Mouse (Mus musculus) midbrain, embryonic 11.5 days (tissue): ENCODE data around the gene Pphln1. TPM values are rescaled to one million over a fixed set of nuclear protein-coding genes. Genes with fewer than 3 reads are reported as not detected.

Experiments
- ATAC-seq: fragments of 200-750 bp; cut with Nextera tagmentation; 2 replicates; pipeline ENCODE4 v1.8.0; 2017; ENCODE audit warnings: moderate TSS enrichment, moderate library complexity; ENCODE audit not compliant: low FRiP score
- DNase-seq: peaks from one replicate; pipeline ENCODE4 v3.0.0; 2015; ENCODE audit warnings: low spot score; ENCODE audit errors: missing footprints
- H3K27ac ChIP-seq: fragments of 300-500 bp; sonication (generic); 2 replicates; pipeline ENCODE4 v1.5.1; 2014; ENCODE audit warnings: low read depth, low read length
- H3K27me3 ChIP-seq: fragments of 300-500 bp; sonication (generic); 2 replicates; pipeline ENCODE4 v1.6.1; 2014; ENCODE audit warnings: mild to moderate bottlenecking, low read length, moderate library complexity, mixed read lengths; ENCODE audit not compliant: control insufficient read depth, insufficient read depth
- H3K36me3 ChIP-seq: fragments of 300-500 bp; sonication (generic); 2 replicates; pipeline ENCODE4 v1.6.1; 2014; ENCODE audit warnings: mild to moderate bottlenecking, low read length, moderate library complexity, mixed read lengths; ENCODE audit not compliant: control insufficient read depth, insufficient read depth
- H3K4me1 ChIP-seq: fragments of 300-500 bp; sonication (generic); 2 replicates; pipeline ENCODE4 v1.6.1; 2014; ENCODE audit warnings: low read length; ENCODE audit not compliant: control insufficient read depth, insufficient read depth
- H3K4me2 ChIP-seq: fragments of 300-500 bp; sonication (generic); 2 replicates; pipeline ENCODE4 v1.6.1; 2014; ENCODE audit warnings: mild to moderate bottlenecking, moderate library complexity
- H3K4me3 ChIP-seq: fragments of 300-500 bp; sonication (generic); 2 replicates; pipeline ENCODE4 v1.5.1; 2014; ENCODE audit warnings: low read depth, low read length
- H3K9ac ChIP-seq: fragments of 300-500 bp; sonication (generic); 2 replicates; pipeline ENCODE4 v1.6.1; 2014; ENCODE audit warnings: low read length
- H3K9me3 ChIP-seq: fragments of 300-500 bp; sonication (generic); 2 replicates; pipeline ENCODE4 v1.6.1; 2016; ENCODE audit warnings: low read length; ENCODE audit not compliant: control insufficient read depth
- WGBS: fragments of 180-500 bp; shearing (Covaris S2); extraction: QIAGEN DNeasy Blood & Tissue Kit; methylation state at CpG from one replicate; pipeline ENCODE4 v1.1.7; 2014; 5-methylcytosine and 5-hydroxymethylcytosine counted together
- polyA plus RNA-seq: library from polyadenylated mRNA; unstranded; fragments of >200 nt; fragmentation: Nextera tagmentation; extraction: Ambion mirVana; gene quantifications from 2 replicates; pipeline ENCODE4 v1.2.1, GENCODE M21; 2014

The Pphln1 gene
- polyA plus RNA-seq, 1 experiment from 2014 or later, result 62.5 TPM

DNA sequence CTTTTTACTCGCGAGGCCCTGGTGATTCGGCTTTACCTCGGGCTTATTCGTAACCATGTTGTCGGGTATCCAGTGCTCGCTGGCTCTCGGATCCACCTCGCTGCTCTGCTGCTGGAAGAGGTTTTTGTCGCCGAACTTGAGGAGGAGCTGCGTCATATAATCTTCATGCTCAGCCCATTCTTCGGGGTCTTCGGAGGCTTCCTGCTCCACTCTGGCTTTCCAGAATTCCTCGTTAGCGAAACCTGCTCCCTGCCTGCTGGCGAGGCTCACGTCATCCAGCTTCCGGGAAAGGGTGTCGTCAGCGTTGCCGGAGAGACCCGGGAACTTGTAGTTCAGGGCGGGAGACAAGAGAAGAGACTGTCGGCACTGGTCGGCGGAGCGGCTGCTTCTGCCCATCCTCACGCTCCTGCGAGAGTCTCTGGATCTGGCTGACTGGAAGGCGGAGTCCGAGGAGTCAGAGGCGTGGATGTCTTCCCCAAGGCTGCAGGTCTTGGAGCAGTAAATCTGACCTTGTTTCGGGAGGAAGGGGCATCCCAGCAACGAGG, 105.1 kb downstream of the Pphln1 start:
- WGBS, result 94% methylated on average over 35 of the region's 35 CpGs
- no peaks in the 10 kb centered on the region for H3K27me3 ChIP-seq
- H3K9me3 ChIP-seq, result no peaks in the 10 kb centered on the region
- H3K27ac ChIP-seq, result no peak overlapping the region
- 0 out of 2 replicates have a peak, but pooled peaks cover 2% of the 10 kb centered on the region for H3K36me3 ChIP-seq
- H3K4me1 ChIP-seq, result no peaks in the 10 kb centered on the region
- no peak for ATAC-seq
- H3K9ac ChIP-seq, result no peak overlapping the region
- H3K4me2 ChIP-seq, result no peak overlapping the region
- no peak for DNase-seq
- H3K4me3 ChIP-seq, result no peak overlapping the region

- Histone ChIP-seq H3K36me3 (0 out of 2 replicates have a peak, but pooled peaks cover 2% of the 10 kb centered on the region), H3K27me3 (no peaks in the 10 kb centered on the region), H3K4me1 (no peaks in the 10 kb centered on the region), H3K27ac (no peak overlapping the region), H3K9ac (no peak overlapping the region), H3K9me3 (no peaks in the 10 kb centered on the region), H3K4me3 (no peak overlapping the region), H3K4me2 (no peak overlapping the region)
- ATAC-seq (no peak), DNase-seq (no peak)
- WGBS, result 94% methylated on average over 17 of the region's 17 CpGs
These were observed 106.7 kb downstream of the Pphln1 start for GRCm38 (mm10) chr15:93504808-93505207.

GRCm38 (mm10) chr15:93510690-93511336, 112.7 kb downstream of the Pphln1 start:
- Histone ChIP-seq H3K27ac (no peak overlapping the region), H3K27me3 (peaks cover 6% of the 10 kb centered on the region), H3K9ac (no peak overlapping the region), H3K9me3 (no peaks in the 10 kb centered on the region), H3K4me3 (no peak overlapping the region), H3K4me2 (no peak overlapping the region), H3K4me1 (no peaks in the 10 kb centered on the region), H3K36me3 (no peaks in the 10 kb centered on the region)
- 30% methylated on average over 12 of the region's 12 CpGs for WGBS
- no peak for DNase-seq
- ATAC-seq, result 0 out of 2 replicates have a peak, but pooled peaks have one; percentile 42

DNA sequence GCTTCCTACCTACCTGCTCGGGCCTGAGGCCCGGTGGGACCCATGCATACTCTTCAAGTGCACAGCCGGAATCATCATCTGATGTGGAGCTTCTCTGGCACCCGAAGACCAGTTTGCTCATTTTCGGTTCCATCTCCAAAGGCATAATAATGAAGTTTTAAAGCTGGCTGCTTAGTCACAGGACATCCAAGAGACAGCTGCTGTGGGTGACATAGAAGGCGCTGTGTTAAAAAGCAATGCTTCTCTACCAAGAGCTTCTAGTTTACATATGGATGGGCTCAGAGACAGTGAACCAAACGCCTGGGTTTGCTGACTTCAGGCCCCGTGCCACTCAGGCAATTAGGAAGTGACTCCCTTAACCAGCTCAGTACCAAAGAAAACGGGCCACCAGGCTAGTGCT, 114.3 kb downstream of the Pphln1 start:
- Histone ChIP-seq H3K4me2 (no peak overlapping the region), H3K27me3 (peaks cover 9% of the 10 kb centered on the region), H3K36me3 (no peaks in the 10 kb centered on the region), H3K4me1 (no peaks in the 10 kb centered on the region), H3K9ac (no peak overlapping the region), H3K9me3 (no peaks in the 10 kb centered on the region), H3K4me3 (no peak overlapping the region), H3K27ac (no peak overlapping the region)
- no peak for ATAC-seq
- 37% methylated on average over 9 of the region's 9 CpGs for WGBS
- no peak for DNase-seq

GRCm38 (mm10) chr15:93513939-93514341, 115.8 kb downstream of the Pphln1 start:
- Histone ChIP-seq H3K9me3 (no peaks in the 10 kb centered on the region), H3K4me1 (peaks cover 4% of the 10 kb centered on the region; the same call in 1 of the 2 replicates), H3K27me3 (peaks cover 16% of the 10 kb centered on the region), H3K4me2 (no peak overlapping the region), H3K36me3 (no peaks in the 10 kb centered on the region), H3K9ac (no peak overlapping the region), H3K27ac (no peak overlapping the region), H3K4me3 (no peak overlapping the region)
- WGBS, result 3% methylated on average over 10 of the region's 10 CpGs
- ATAC-seq, result no peak
- no peak for DNase-seq

- H3K4me3 ChIP-seq, result no peak overlapping the region
- no peak overlapping the region for H3K9ac ChIP-seq
- H3K27me3 ChIP-seq, result peaks cover 19% of the 10 kb centered on the region
- H3K36me3 ChIP-seq, result no peaks in the 10 kb centered on the region
- no peaks in the 10 kb centered on the region for H3K9me3 ChIP-seq
- no peak for DNase-seq
- peaks cover 12% of the 10 kb centered on the region; the same call in 1 of the 2 replicates for H3K4me1 ChIP-seq
- no peak overlapping the region for H3K27ac ChIP-seq
- 80% methylated on average over 9 of the region's 9 CpGs for WGBS
- no peak overlapping the region for H3K4me2 ChIP-seq
- no peak for ATAC-seq
These were observed 117.2 kb downstream of the Pphln1 start for GRCm38 (mm10) chr15:93515316-93515715.

DNA sequence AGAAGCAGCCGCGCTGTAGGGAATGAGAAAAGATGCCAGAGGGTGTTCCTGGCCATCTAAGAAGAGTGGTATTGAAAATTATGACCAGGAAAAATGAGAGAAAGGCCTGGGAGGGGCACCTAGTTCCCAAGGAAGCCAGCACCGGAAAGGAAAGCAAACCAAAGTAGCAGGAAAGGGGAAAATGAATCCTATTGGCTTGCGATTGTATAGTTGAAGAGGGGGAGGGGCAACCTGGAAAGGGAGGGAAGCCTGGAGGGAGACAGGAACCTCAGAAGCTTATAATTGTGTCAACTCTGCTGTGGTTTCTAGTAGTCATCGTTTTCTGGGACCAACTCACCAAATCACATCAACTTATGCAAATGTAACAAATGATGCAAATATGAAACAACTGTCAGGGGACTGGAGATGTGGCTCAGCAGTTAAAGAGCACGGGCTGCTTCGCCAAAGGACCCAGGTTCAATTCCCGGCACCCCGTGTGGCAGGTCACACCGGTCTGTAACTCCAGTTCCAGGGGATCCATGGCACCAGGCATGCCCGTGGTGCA, 118.9 kb downstream of the Pphln1 start:
- DNase-seq (no peak), ATAC-seq (no peak)
- Histone ChIP-seq H3K4me2 (no peak overlapping the region), H3K4me1 (peaks cover 12% of the 10 kb centered on the region; the same call in 1 of the 2 replicates), H3K27ac (no peak overlapping the region), H3K9ac (no peak overlapping the region), H3K4me3 (no peak overlapping the region), H3K27me3 (peaks cover 29% of the 10 kb centered on the region), H3K36me3 (no peaks in the 10 kb centered on the region), H3K9me3 (no peaks in the 10 kb centered on the region)
- WGBS, result 78% methylated on average over 11 of the region's 11 CpGs

DNA sequence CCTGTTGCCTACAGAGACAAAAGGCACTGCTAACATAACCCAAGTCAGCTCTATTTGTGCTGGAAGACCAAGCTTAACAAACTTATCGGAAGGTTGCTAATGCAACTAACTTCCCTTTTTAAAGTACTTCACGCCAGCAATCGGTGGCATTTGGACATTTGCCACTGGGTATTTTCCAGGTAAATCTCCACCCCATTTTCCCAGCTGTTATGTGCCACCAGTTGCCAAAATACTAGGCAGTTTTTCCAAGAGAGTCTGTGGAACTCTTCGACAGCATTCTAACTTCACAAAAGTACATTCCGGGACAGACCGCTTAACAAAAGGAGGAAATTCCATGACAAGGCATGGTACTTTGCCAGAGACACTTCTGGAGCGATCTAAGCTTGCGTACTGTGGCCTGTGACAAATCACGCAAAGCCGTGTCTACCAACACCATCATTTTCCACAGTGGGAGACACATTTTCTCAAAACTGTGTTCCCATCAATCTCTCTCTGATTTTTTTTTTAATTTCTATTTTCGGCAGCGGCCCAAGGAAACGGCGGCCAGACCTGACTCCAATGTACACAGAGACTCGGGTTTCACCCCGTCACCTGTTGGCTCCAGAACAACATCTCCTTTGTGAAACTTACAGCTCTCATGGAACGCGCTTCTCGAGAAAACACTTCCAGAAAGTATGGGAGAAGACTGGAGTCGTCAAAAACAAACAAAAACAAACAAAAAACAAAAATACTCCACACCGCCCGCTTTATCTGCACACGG, 120.2 kb downstream of the Pphln1 start:
- H3K4me1 ChIP-seq, result peaks cover 12% of the 10 kb centered on the region; the same call in 1 of the 2 replicates
- ATAC-seq (no peak; the same call in 1 of the 2 replicates), DNase-seq (peak; percentile 90)
- H3K36me3 ChIP-seq, result no peaks in the 10 kb centered on the region
- no peaks in the 10 kb centered on the region for H3K9me3 ChIP-seq
- H3K27ac ChIP-seq, result no peak overlapping the region
- peak overlapping the region; percentile 64 for H3K9ac ChIP-seq
- H3K4me3 ChIP-seq, result peak overlapping the region; percentile 65
- peak overlapping the region; percentile 91 for H3K4me2 ChIP-seq
- WGBS, result 5% methylated on average over 23 of the region's 23 CpGs
- H3K27me3 ChIP-seq, result peaks cover 29% of the 10 kb centered on the region
